Mouse (Mus musculus) megakaryocyte progenitor cell, adult 5-6 weeks (primary cell): ENCODE results near the gene Itpk1. TPM values are rescaled to one million over a fixed set of nuclear protein-coding genes. Genes with fewer than 3 reads are reported as not detected.

Experiments used
- ATAC-seq: replicated peaks from 2 replicates; pipeline ENCODE4 v1.8.0; 2016; ENCODE audit warnings: mild to moderate bottlenecking, moderate TSS enrichment, inconsistent platforms; ENCODE audit not compliant: poor library complexity
- total RNA-seq, 2 experiments: library from RNA; stranded (forward) in 1 of 2; stranded (reverse) in 1 of 2; fragments of 157-497, 149-512 nt in 1 of 2; fragments of 200-1000 nt in 1 of 2; gene quantifications; 2 replicates each; pipeline versions ENCODE4 v1.2.3 to v1.2.4; 2015 to 2017

Gene Itpk1
- total RNA-seq, 2 experiments from 2014 or later, result 10.5 to 15.3 TPM

- ATAC-seq, result 0 out of 2 replicates have a peak, but pooled peaks have one; percentile 17
Measured at GRCm38 (mm10) chr12:102695369-102696239, 9.1 kb downstream of the Itpk1 start.

- ATAC-seq, result no peak
Measured at GRCm38 (mm10) chr12:102691761-102692160, 13.0 kb downstream of the Itpk1 start.

GRCm38 (mm10) chr12:102691180-102691579 lies 13.6 kb downstream of the Itpk1 start:
- peak; percentile 11; the same call in 1 of the 2 replicates for ATAC-seq

GRCm38 (mm10) chr12:102689773-102690563 lies 14.8 kb downstream of the Itpk1 start:
- ATAC-seq, result peak; percentile 87

- ATAC-seq, result no peak
Measured at GRCm38 (mm10) chr12:102686321-102686720, 18.4 kb downstream of the Itpk1 start.

GRCm38 (mm10) chr12:102685523-102685931 lies 19.2 kb downstream of the Itpk1 start:
- no peak for ATAC-seq

GRCm38 (mm10) chr12:102684720-102685386 lies 19.9 kb downstream of the Itpk1 start:
- no peak for ATAC-seq

GRCm38 (mm10) chr12:102683979-102684378 lies 20.8 kb downstream of the Itpk1 start:
- ATAC-seq, result no peak

- ATAC-seq, result no peak
Measured at GRCm38 (mm10) chr12:102683438-102683837, 21.3 kb downstream of the Itpk1 start.

- ATAC-seq, result no peak
Measured at GRCm38 (mm10) chr12:102682722-102683299, 21.9 kb downstream of the Itpk1 start.

- ATAC-seq, result 0 out of 2 replicates have a peak, but pooled peaks have one; percentile 5
Measured at GRCm38 (mm10) chr12:102682085-102682484, 22.6 kb downstream of the Itpk1 start.

- ATAC-seq, result peak; percentile 60
Measured at GRCm38 (mm10) chr12:102681590-102681989, 23.1 kb downstream of the Itpk1 start.

- no peak for ATAC-seq
Measured at GRCm38 (mm10) chr12:102678820-102679219, 25.9 kb downstream of the Itpk1 start.

- no peak for ATAC-seq
Measured at GRCm38 (mm10) chr12:102677089-102677488, 27.6 kb downstream of the Itpk1 start.

GRCm38 (mm10) chr12:102674556-102674955 lies 30.2 kb downstream of the Itpk1 start:
- no peak for ATAC-seq

GRCm38 (mm10) chr12:102674123-102674522 lies 30.6 kb downstream of the Itpk1 start:
- ATAC-seq, result no peak

GRCm38 (mm10) chr12:102672857-102673839 lies 31.6 kb downstream of the Itpk1 start:
- ATAC-seq, result no peak

GRCm38 (mm10) chr12:102672176-102672575 lies 32.6 kb downstream of the Itpk1 start:
- no peak; the same call in 1 of the 2 replicates for ATAC-seq

- ATAC-seq, result peak; percentile 44
Measured at GRCm38 (mm10) chr12:102670848-102671247, 33.9 kb downstream of the Itpk1 start.
